Mouse (Mus musculus): Measurements from ENCODE around the gene Prl8a2. TPM values are rescaled to one million over a fixed set of nuclear protein-coding genes. Genes with fewer than 3 reads are reported as not detected.

Gene Prl8a2
- not detected for polyA plus RNA-seq (2015; fragmentation: Illumina TruSeq; extraction: RNeasy Lipid Tissue Mini Kit (QIAGEN cat#74804); ENCODE audit: insufficient read depth, low read depth, low replicate concordance)

DNA sequence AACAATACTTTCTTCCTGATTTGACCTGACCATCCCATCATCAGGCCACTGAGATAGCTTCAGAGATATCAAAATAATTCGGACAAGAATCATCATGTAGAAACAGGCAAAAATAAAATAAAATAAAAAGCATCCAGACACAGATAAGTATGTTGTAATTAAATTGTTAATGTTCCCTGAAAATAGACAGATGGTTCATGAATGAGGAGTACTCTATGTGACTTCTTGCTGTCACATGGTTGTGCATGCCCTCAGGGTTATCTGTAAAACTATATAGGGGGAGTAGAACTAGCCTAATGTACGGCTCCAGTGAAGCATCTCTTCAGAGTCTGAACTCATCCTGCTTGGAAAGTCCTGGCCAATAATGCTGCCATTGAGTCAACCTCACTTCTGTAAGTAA is at the start of gene Prl8a2:
Prl8a2 (plus strand) TSS at position 301 of the 400 bp plus-strand sequence.

DNA sequence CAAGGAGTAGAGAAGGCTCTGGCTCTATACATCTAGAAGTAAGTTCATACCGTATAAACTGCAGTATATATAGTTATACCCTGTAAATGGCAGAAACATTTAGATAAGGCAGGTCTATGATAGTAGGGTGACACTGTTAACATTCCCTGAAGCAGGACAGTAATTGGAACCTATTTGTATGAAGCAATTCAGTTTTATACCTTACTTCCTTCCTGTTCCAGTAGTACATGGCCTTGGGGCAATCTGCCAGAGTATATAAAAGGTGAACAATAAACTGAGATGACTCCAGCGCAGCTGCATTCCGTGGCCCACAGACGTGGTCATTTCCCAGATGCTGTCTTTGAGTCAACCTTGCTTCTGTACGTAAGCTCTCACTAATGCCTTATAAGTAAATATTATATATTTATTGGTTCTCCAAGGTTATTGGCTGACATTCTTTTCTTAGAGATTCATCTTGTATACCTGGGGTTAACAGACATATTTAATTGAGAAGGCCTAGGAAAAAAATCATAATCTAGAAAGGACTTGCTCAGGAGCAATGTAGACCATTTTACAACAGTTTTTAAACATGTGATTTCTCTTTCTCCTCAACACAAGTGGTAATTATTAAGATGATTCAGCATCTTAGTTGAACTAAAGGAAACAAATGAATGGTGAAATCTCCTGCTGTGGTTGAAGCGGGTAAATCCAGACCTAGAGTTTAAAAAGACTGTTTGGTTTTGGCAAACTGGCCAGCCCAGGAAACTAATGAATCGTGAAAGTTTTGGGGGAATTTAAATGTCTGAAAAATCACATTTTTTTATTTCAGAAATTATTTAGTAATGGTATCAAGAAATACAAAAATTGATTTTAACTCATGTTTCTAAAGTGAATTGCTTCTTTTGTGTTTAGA is 32.9 kb upstream of the Prl8a2 start, which contains the start of gene Prl6a1:
Prl6a1 (plus strand) TSS at position 294 of the 892 bp plus-strand sequence.

DNA sequence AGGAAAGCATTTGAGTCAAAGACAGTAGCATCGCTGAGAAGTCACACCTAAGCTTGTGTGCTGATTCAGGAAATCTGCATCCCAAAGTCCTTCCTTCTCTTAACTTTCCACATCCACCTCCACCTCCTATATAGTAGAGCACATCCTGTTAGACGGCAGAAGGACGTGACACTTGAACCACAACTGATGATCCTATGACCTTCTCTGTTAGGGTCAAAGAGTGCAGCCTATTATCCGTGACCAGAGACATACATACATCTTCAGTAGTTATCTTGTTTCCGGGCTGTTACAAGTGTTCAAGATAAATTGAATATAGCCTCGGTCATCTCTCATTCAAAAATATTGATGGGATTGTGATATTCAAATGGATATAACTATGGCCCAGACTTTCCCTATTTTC is 45.3 kb downstream of the Prl8a2 start, which contains the start of gene Prl2b1:
Prl2b1 (minus strand) TSS at position 101 of the 400 bp plus-strand sequence.

Other genes with a start within 250 kb of the Prl8a2 start
- not detected for gene Prl3d2, start 224.0 kb upstream of the Prl8a2 start, polyA plus RNA-seq (2015; fragmentation: Illumina TruSeq; extraction: RNeasy Lipid Tissue Mini Kit (QIAGEN cat#74804); ENCODE audit: insufficient read depth, low read depth, low replicate concordance)
- gene Prl3d3, start 188.9 kb upstream of the Prl8a2 start, polyA plus RNA-seq (2015; fragmentation: Illumina TruSeq; extraction: RNeasy Lipid Tissue Mini Kit (QIAGEN cat#74804); ENCODE audit: insufficient read depth, low read depth, low replicate concordance) = not detected
- gene Prl3c1, start 149.0 kb upstream of the Prl8a2 start, polyA plus RNA-seq (2015; fragmentation: Illumina TruSeq; extraction: RNeasy Lipid Tissue Mini Kit (QIAGEN cat#74804); ENCODE audit: insufficient read depth, low read depth, low replicate concordance) = not detected
- gene Prl3b1, start 103.8 kb upstream of the Prl8a2 start, polyA plus RNA-seq (2015; fragmentation: Illumina TruSeq; extraction: RNeasy Lipid Tissue Mini Kit (QIAGEN cat#74804); ENCODE audit: insufficient read depth, low read depth, low replicate concordance) = not detected
- gene Prl3a1, start 86.2 kb upstream of the Prl8a2 start, polyA plus RNA-seq (2015; fragmentation: Illumina TruSeq; extraction: RNeasy Lipid Tissue Mini Kit (QIAGEN cat#74804); ENCODE audit: insufficient read depth, low read depth, low replicate concordance) = not detected
- not detected for gene Prl6a1, start 33.0 kb upstream of the Prl8a2 start, polyA plus RNA-seq (2015; fragmentation: Illumina TruSeq; extraction: RNeasy Lipid Tissue Mini Kit (QIAGEN cat#74804); ENCODE audit: insufficient read depth, low read depth, low replicate concordance)
- gene Prl2b1, start 45.2 kb downstream of the Prl8a2 start, polyA plus RNA-seq (2015; fragmentation: Illumina TruSeq; extraction: RNeasy Lipid Tissue Mini Kit (QIAGEN cat#74804); ENCODE audit: insufficient read depth, low read depth, low replicate concordance) = not detected
- not detected for gene Prl8a6, start 93.0 kb downstream of the Prl8a2 start, polyA plus RNA-seq (2015; fragmentation: Illumina TruSeq; extraction: RNeasy Lipid Tissue Mini Kit (QIAGEN cat#74804); ENCODE audit: insufficient read depth, low read depth, low replicate concordance)
- not detected for gene Prl8a8, start 167.5 kb downstream of the Prl8a2 start, polyA plus RNA-seq (2015; fragmentation: Illumina TruSeq; extraction: RNeasy Lipid Tissue Mini Kit (QIAGEN cat#74804); ENCODE audit: insufficient read depth, low read depth, low replicate concordance)
- gene Prl8a9, start 218.9 kb downstream of the Prl8a2 start, polyA plus RNA-seq (2015; fragmentation: Illumina TruSeq; extraction: RNeasy Lipid Tissue Mini Kit (QIAGEN cat#74804); ENCODE audit: insufficient read depth, low read depth, low replicate concordance) = not detected
- gene Prl8a1, start 236.5 kb downstream of the Prl8a2 start, polyA plus RNA-seq (2015; fragmentation: Illumina TruSeq; extraction: RNeasy Lipid Tissue Mini Kit (QIAGEN cat#74804); ENCODE audit: insufficient read depth, low read depth, low replicate concordance) = not detected